Mouse (Mus musculus) forebrain, embryonic 15.5 days (tissue): ENCODE measurements around the gene Esf1. TPM values are rescaled to one million over a fixed set of nuclear protein-coding genes. Genes with fewer than 3 reads are reported as not detected.
"Not testable (repeated sequence)": the region's sequence is repeated elsewhere in the genome, so short reads cannot be mapped to it uniquely, and the experiment has no call there.

Source experiments
- ATAC-seq: fragments of 200-750 bp; cut with Nextera tagmentation; replicated peaks from 2 replicates; pipeline ENCODE4 v1.8.0; 2017; ENCODE audit warnings: mild to moderate bottlenecking, moderate TSS enrichment, moderate library complexity
- H3K27ac ChIP-seq: fragments of 300-500 bp; sonication (generic); replicated peaks from 2 replicates; pipeline ENCODE4 v1.5.1; 2015; ENCODE audit warnings: mild to moderate bottlenecking, inconsistent platforms
- H3K27me3 ChIP-seq: fragments of 300-500 bp; sonication (generic); 2 replicates; pipeline ENCODE4 v1.6.1; 2015; ENCODE audit warnings: inconsistent platforms
- H3K36me3 ChIP-seq: fragments of 300-500 bp; sonication (generic); 2 replicates; pipeline ENCODE4 v1.6.1; 2015; ENCODE audit warnings: mild to moderate bottlenecking, inconsistent platforms
- H3K4me1 ChIP-seq: fragments of 300-500 bp; sonication (generic); 2 replicates; pipeline ENCODE4 v1.6.1; 2015; ENCODE audit warnings: inconsistent platforms
- H3K4me2 ChIP-seq: fragments of 300-500 bp; sonication (generic); replicated peaks from 2 replicates; pipeline ENCODE4 v1.6.1; 2015; ENCODE audit warnings: mild to moderate bottlenecking, inconsistent platforms
- H3K4me3 ChIP-seq: fragments of 300-500 bp; sonication (generic); 2 replicates; pipeline ENCODE4 v1.5.1; 2015; ENCODE audit warnings: mild to moderate bottlenecking, inconsistent platforms
- H3K9ac ChIP-seq: fragments of 300-500 bp; sonication (generic); replicated peaks from 2 replicates; pipeline ENCODE4 v1.6.1; 2015; ENCODE audit warnings: mild to moderate bottlenecking, inconsistent platforms
- H3K9me3 ChIP-seq: fragments of 300-500 bp; sonication (generic); 2 replicates; pipeline ENCODE4 v1.6.1; 2016; ENCODE audit warnings: inconsistent platforms
- WGBS: fragments of 180-500 bp; shearing (Covaris S2); methylation state at CpG from one replicate; pipeline ENCODE4 v1.1.7; 2015; ENCODE audit warnings: mixed read lengths; 5-methylcytosine and 5-hydroxymethylcytosine counted together
- polyA plus RNA-seq: library from polyadenylated mRNA; unstranded; fragments of >200 nt; fragmentation: Nextera tagmentation; extraction: Ambion mirVana; gene quantifications from 2 replicates; pipeline ENCODE4 v1.2.1, GENCODE M21; 2015

Esf1 gene
- polyA plus RNA-seq, 1 experiment from 2014 or later: 20.3 TPM

- no peaks in the 10 kb centered on the region for H3K27me3 ChIP-seq
- no peaks in the 10 kb centered on the region for H3K4me1 ChIP-seq
- no peak overlapping the region for H3K4me2 ChIP-seq
- no peak overlapping the region for H3K27ac ChIP-seq
- no peak overlapping the region for H3K4me3 ChIP-seq
- WGBS: 96% methylated on average over 7 of the region's 7 CpGs
- H3K9ac ChIP-seq: no peak overlapping the region
- no peaks in the 10 kb centered on the region for H3K9me3 ChIP-seq
- no peaks in the 10 kb centered on the region for H3K36me3 ChIP-seq
- no peak for ATAC-seq
These were observed 86.1 kb downstream of the Esf1 start for GRCm38 (mm10) chr2:140084245-140084644.

DNA sequence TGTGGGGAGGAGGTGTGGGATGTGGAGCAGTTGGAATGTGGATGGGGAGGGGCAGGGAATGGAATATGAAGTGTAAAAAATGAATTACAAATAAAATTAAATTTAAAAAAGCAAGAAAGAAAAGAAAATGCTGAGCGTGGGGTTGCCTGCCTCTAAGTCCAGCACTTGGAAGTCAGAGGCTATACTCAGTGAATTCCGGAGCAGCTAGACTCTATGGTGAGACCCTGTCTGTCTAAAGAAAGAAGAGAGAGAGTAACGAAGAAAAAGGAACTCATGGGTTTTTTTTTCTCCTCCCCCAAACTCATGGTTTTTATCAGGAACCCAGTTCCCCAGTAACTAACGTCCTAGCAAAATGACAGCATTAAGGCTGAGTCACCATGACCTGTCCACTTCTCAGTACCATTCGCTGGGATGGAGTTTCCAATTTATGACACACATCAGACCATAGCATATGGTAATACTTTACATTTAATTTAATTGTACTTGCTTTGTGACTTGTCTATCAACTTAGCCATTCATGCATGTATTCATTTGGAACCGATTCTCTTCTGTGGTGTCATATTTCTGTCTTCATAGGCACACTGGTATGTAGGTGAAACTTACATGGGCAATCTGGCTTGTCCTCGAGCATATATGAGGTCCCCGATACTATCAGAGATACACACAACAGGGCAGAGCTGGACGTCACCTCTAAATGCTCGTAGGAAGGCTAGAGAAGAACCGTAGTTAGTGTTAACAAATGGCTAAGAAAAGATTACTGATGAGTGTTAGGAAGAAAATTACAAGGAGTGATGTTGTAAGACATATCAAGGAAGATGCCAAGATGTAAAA, 89.4 kb downstream of the Esf1 start:
- H3K4me1 ChIP-seq: no peaks in the 10 kb centered on the region
- H3K36me3 ChIP-seq: no peaks in the 10 kb centered on the region
- no peak overlapping the region for H3K4me2 ChIP-seq
- no peak for ATAC-seq
- WGBS: 90% methylated on average over 11 of the region's 11 CpGs
- H3K4me3 ChIP-seq: no peak overlapping the region
- no peaks in the 10 kb centered on the region for H3K9me3 ChIP-seq
- no peak overlapping the region for H3K27ac ChIP-seq
- no peak overlapping the region for H3K9ac ChIP-seq
- H3K27me3 ChIP-seq: no peaks in the 10 kb centered on the region

DNA sequence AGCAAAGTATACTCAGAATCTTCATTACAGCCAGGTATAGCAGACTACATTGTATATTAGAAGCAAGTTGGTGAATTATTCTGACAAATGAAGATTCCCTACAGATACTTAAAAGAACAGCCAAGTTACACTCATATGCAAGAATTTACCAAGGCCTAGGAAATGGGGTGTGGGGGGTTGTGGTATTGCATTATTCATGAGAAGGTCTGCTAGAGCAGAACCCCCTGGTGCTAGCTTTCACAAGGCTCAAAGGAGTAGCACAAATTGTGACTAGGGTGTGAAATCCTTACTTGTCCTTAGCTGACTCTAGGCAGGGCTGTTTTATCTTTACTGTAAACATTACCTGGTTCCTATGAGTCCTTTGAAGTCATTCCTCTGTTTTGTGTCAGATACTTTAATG, 91.1 kb downstream of the Esf1 start:
- not testable (repeated sequence) for H3K27me3 ChIP-seq, H3K4me3 ChIP-seq, H3K27ac ChIP-seq, H3K4me1 ChIP-seq, H3K4me2 ChIP-seq, H3K36me3 ChIP-seq, H3K9ac ChIP-seq, H3K9me3 ChIP-seq, ATAC-seq

- H3K4me1 ChIP-seq: no peaks in the 10 kb centered on the region
- WGBS: 51% methylated on average over 6 of the region's 6 CpGs
- H3K36me3 ChIP-seq: no peaks in the 10 kb centered on the region
- H3K9me3 ChIP-seq: no peaks in the 10 kb centered on the region
- H3K9ac ChIP-seq: no peak overlapping the region
- ATAC-seq: no peak
- H3K27ac ChIP-seq: no peak overlapping the region
- no peak overlapping the region for H3K4me2 ChIP-seq
- H3K4me3 ChIP-seq: no peak overlapping the region
- no peaks in the 10 kb centered on the region for H3K27me3 ChIP-seq
These were observed 91.6 kb downstream of the Esf1 start for GRCm38 (mm10) chr2:140078600-140079280.

- Histone ChIP-seq H3K4me1 (no peaks in the 10 kb centered on the region), H3K9ac (no peak overlapping the region), H3K4me3 (no peak overlapping the region), H3K36me3 (no peaks in the 10 kb centered on the region), H3K27ac (no peak overlapping the region), H3K9me3 (no peaks in the 10 kb centered on the region), H3K27me3 (no peaks in the 10 kb centered on the region), H3K4me2 (no peak overlapping the region)
- 8% methylated on average over 1 of the region's 1 CpGs for WGBS
- ATAC-seq: no peak
These were observed 92.9 kb downstream of the Esf1 start for GRCm38 (mm10) chr2:140077476-140077875.

GRCm38 (mm10) chr2:140075150-140075549, 95.2 kb downstream of the Esf1 start:
- no peaks in the 10 kb centered on the region for H3K36me3 ChIP-seq
- H3K4me2 ChIP-seq: no peak overlapping the region
- 87% methylated on average over 3 of the region's 3 CpGs for WGBS
- no peaks in the 10 kb centered on the region for H3K27me3 ChIP-seq
- ATAC-seq: no peak
- H3K4me3 ChIP-seq: no peak overlapping the region
- H3K27ac ChIP-seq: no peak overlapping the region
- H3K9ac ChIP-seq: no peak overlapping the region
- H3K4me1 ChIP-seq: no peaks in the 10 kb centered on the region
- no peaks in the 10 kb centered on the region for H3K9me3 ChIP-seq

Other genes starting within 250 kb of the Esf1 start
- 20.5 and 24.6 TPM in 2 replicates for gene Tasp1, start 103.8 kb downstream of the Esf1 start, polyA plus RNA-seq
- gene Gm17374, start 18.5 kb downstream of the Esf1 start, polyA plus RNA-seq: not detected in 2 replicates
- gene Ndufaf5, start 85 bp upstream of the Esf1 start, polyA plus RNA-seq: 45.4 and 46.9 TPM in 2 replicates
- gene Sel1l2, start 219.1 kb upstream of the Esf1 start, polyA plus RNA-seq: not detected in 2 replicates
- 90.6 and 93.1 TPM in 2 replicates for gene Macrod2, start 224.7 kb upstream of the Esf1 start, polyA plus RNA-seq